Mouse (Mus musculus) T-cell, adult 2 months (primary cell): ENCODE measurements at regions not wholly inside any gene's neighbourhood (a gene's known extent, or its start where the extent isn't known, plus 50 kb on each side); places are given as distances from the start of the nearest gene placed in this dataset.

ENCODE experiments used
- DNase-seq: peaks from one replicate; pipeline ENCODE4 v3.0.0; 2022; ENCODE audit warnings: low spot score

DNA sequence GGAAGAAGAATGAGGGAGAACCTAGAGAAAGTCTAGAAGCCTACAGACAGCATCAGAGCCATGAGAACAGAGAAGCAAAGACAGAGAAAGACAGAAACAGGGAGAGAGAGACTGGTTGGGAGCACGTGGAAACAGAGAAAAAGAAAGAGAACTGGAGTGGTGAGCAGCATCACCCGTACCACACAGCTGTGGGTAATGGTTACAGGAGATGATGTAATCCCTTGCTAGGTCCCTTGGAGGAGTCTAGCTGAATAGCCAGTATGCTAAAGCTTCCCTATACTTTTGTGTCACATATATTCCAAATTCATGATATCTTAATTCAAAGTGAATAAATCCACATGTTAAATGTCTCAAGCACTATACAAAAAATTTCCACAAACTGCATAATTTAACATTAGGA is 284.0 kb downstream of the 4930544G11Rik start:
- DNase-seq, result no peak

DNA sequence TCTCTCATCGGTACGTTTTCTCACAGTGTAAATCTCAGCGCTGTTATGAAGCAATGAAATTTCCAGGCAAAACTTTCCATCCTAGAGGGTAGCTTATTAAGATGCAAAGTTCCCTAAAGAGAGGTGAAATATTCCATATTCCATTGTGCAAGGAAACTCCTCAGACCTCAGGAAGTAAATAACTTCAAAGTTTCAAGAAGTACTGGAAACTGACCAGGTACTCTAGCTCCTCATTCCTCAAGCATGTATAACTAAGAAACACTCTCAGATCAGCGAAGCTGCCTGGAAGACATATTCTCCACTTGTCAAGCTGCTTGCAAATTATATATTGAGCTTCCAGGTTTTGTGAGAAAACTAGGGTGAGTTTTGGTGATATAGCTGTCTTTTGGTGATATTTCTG is 279.8 kb upstream of the Mad2l1 start:
- no peak for DNase-seq

DNA sequence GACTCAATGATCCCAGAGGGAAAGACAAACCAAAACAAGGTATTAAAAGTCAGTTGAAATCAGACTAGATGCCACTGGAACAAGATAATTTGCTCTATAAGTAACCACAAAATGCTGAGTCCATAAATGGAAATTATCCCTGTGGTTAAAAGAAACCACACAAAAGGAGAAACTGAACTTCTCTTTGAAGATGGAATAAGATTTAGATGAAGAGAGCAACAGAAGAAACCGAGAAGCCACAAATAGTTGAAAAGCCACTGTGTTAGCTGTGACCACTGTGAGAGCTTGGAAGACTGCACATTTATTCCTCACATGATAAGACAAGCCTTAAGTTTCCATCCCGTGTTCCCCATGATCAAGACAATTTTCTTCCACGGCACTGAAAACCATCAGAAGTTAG is 271.8 kb upstream of the Mad2l1 start:
- no peak for DNase-seq

DNA sequence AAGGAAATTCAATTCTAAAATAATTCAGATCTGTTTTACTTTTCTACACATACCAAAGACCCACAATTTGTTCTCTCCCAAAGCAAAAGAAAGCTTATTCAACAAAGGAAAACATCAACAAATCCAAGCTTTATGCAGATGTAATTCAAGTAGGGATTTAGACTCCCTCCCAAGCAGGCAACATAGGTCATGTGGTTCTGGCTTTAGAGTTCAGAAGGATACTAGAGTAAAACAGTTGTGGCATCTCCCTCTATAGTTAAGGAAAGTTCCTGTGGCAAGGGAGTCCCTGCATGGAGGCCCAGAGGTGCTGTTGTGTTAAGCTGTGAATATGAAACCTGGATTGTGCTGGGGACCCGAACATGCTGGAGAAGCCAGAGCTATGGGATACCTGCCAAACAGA is 271.3 kb upstream of the Mad2l1 start:
- DNase-seq, result no peak

DNA sequence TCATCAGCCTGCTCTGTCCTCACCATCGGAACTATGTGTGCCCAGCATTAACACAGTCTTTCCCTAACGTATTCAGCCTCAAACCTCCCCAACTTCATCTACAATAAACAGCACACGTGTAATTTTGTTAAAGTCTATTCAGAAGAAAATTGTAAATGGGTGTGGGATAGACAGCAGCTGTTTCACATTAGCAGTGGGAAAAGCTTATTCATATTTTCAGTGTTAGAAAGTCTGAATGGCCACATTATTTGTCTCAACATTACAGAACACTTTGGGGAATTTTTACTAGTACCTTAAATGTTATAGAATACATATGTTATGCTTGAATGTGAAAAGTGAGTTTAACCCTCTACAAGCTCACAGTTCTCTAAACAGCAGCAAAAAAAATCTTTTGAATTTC is 266.8 kb upstream of the Mad2l1 start:
- DNase-seq, result no peak

DNA sequence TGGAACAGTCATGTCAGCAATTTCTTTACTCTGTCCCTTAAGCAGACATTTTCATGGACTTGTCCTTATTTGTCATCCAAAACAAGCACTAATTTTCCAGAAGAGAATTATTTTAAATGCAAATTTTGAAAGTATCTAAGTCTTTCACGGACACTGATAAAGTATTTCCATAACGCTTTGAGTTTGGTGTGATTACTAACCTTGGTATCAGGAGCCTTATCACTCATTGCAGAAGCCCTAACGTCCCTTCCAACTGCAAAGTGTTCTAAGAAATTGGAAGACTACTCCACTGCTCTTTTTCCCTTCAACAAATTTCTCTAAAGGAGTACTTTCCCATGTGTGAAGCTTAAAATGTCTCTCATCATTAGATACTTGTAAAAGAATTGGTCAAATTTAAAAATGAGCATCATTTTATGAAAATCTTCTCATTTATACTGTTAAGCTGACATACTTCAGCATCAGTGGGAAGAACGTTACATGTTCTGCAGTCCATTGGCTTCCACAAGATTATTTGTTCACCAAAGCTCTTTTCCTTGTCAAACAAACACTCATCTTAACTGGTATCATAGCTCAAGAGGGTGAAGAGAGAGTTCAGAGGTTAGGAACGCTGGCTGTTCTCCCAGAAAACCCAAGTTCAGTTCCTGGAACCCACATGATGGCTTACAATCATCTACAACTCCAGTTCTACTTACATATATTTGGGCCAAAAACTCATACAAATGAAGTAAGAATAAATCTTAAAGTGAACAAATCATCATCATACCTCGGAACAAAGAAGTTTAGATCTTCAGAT is 263.6 kb upstream of the Mad2l1 start:
- no peak for DNase-seq

DNA sequence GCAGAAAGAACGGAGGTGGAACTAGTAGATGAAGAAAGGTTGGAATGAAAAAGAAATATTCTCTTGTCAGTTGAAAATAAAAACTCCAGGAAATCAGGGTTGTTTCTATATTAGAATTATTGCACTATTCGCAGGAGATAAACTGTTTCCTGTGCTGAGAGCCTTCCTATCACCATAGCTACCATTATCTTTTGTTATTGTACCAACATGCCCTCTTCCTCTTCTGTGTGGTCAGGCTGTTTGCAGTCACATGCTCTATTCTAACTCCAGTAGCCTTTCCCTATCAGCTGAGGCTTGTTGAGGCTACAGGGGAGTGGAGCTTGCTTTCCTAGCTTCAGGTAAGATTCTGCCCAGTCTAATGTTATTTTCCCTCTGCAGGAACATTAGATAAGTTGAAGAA is 263.0 kb upstream of the Mad2l1 start:
- no peak for DNase-seq

DNA sequence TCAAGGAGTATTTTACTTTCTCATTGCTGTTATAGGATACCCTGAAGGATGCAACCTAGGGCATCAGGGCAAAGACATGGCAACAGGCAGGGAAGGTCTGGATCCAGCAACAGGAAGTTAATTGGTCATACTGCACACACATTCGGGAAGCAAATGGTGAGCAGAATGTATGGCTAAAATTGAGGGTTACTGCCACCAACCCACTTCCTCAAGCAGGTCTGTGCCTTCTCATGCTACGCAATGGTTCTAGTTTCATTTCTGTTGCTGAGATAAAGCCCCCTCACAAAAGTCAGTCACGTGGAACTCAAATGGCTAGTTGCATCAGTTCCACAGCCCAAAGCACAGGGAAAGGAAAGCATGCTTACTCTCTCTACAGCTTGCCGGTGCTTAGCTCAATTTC is 260.5 kb upstream of the Mad2l1 start:
- DNase-seq, result no peak

DNA sequence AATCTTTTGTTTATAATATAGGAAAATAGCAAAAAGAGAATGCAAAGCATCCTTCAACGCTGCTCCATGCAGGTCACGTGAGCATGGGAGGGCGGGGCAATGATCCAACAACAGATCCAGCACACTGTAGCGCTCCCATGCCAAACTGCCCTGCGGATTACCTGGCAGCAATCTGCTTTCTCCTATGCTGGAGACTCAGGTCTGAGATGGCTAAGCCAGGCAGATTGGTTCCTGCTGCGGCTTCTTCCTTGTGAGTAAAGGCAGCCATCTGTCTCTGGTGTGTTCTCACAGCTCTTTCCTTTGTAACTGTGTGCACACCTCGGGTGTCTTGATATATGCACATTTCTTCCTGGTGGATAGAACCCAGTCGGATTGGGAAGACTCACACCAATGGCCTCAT is 254.5 kb upstream of the Mad2l1 start:
- DNase-seq, result no peak

DNA sequence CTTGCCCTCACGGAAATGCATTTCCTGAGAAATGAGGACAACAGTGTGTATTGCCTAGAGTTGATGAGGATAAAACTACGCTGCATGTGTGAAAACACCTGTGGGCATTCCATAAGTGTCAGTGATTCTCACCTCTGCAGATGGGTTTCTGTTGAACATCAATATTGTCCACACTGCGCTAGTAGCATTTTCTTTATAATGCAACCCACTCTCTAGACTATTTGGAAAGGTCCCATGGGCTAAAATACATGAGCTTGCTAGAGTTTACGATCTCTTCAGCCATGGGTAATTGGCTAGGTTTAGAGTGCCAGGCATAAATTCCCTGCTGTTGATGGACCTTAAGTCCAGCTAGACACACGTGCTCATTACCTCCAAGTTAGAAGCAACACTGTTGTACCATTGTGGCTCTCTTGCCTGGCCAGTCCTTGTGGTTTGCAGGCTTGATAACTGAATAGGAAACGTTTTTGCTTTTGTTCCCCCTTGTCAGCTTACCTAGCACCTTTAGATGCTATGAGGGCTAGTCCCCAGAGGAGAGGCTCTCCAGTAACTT is 252.5 kb upstream of the Mad2l1 start:
- no peak for DNase-seq

DNA sequence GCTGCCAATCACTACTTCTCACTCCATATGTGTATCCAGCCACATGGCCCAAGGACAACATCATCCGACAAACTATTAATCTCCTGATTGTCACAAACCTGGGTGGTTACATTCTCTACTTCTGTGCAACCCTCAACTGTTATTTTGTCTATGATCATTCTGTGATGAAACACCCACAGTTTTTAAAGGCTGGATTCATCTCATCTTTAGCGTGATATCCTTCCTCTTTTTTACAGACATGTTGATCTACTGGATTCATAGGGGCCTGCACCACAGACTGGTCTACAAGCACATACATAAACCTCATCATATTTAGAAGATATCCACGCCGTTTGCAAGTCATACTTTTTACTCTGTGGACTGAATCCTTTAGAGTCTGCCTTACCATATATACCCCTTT is 251.7 kb upstream of the Mad2l1 start:
- DNase-seq, result no peak

DNA sequence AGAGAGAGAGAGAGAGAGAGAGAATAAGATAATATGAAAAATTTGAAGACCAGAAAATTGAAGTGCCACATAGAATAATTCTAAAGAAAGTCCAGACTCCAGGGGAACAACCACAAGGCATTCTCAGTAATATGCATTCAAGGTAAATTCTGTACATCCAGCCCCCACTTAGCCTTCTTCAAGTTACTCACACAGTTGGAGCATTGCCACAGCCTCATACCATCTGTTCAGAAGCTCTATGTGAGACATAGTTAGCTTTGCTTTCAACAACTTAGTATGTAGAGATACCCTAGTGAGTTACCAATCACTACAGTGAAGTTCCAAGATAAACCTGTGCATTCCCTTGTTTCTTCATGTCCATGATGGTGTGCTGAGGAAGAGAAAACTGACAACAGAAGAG is 247.6 kb upstream of the Mad2l1 start:
- DNase-seq, result no peak

DNA sequence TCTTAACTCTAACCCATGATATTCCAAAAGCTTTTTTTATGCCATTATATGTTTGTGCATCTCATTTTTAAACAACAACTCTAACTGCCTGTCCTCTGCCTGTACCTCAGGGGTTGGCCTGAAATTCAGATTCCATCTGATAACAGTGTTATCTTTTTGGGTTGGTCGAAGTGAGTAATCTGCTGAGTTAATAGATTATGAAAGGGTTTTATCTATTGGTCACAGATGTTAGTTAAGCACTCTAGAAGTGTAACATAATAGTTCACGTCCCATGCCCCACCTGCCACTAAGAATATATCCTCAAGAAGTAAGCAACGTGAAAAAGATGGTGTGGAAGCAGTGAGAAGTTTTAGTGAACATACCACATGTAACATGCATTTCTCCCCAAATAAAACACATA is 246.0 kb upstream of the Mad2l1 start:
- no peak for DNase-seq

DNA sequence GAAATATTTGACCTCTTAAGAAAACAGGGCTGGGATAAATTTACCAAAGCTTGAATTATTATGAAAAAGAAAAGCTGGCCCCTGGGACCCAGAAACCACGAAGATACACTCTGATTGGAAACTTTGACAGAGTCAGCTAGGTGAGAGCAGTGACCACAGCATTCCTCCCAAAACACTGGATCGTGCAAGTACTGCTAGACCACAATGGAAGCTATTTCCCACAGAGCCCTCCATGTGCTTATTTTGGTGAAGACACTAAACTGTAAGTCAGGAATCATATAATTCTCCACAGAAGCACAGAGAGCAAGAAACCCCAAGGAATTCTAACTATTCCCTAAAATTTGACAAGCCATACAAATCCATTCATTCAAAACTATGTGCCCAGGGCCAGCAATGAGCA is 243.6 kb upstream of the Mad2l1 start:
- no peak for DNase-seq

DNA sequence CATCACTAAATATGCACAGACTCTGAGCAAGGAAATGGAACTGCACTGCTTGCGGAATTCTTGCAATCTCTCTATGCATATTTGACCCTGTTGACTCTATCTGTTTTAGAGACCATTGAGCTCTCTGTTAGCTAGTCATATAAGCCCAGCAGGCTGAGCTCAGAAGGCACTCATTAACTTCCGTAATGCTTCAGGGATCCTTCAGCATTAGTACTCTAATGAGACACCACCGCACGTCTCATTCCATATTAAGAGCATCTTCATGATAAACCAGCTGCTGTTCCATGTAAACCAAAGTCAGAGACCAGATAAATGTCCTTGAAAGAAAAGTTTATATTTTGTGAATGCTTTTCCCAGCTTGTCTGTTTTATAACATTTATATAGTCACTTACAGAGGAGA is 237.1 kb upstream of the Mad2l1 start:
- no peak for DNase-seq

DNA sequence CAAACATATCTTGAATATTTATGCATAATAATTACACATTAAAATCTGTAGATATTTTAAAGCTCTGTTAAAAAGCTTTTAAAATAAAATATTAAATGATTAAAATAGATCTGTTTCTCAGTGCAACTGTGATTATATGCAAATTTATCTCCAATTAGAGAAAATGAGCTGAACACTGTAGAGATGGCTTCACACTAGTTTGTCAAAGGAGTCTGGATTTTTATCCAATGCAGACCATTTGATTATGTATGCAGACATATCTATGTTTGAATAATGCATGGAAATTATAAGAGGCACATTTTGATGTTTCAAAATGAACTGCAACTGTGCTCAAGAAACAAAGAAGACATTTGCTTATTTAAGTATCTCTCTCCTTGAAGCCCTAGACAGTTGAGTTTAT is 235.0 kb upstream of the Mad2l1 start:
- no peak for DNase-seq

DNA sequence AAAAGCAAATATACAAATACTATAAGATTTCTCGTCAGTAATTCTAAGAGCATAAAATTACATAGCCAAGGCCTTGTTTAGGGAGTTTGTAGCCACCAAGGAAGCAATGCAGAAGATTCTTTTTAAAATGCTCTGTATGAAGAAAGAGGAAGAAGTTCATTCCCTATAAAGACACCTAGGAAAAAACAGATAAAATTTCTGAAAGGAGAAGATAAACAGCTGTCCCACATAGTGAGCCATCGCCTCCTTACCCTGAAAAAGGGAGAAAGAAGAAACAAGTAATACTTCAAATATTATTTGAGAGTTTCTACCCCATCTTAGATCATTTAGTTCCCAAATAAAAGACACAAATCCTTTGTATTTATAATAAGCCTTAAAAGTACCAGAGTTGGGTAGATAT is 190.3 kb upstream of the Mad2l1 start:
- DNase-seq, result no peak

DNA sequence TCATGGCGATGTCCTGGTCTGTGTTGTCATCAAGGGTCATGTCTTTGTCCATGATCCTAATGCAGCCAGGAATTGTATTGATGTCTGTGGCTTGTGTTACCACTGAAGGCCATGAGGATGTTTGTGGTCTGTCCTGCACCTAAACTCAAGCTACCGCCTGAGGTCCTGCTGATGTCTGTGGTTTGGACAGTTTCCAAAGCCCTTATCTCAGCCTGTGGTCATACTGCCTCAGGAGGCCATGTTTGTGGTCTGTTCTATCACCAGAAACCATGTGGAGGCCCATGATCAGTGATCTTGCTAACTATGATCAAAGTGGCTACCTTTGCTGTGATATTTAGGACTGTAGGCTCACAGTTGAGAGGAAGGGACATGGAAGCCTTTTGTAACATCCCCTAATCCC is 187.8 kb upstream of the Mad2l1 start:
- no peak for DNase-seq

DNA sequence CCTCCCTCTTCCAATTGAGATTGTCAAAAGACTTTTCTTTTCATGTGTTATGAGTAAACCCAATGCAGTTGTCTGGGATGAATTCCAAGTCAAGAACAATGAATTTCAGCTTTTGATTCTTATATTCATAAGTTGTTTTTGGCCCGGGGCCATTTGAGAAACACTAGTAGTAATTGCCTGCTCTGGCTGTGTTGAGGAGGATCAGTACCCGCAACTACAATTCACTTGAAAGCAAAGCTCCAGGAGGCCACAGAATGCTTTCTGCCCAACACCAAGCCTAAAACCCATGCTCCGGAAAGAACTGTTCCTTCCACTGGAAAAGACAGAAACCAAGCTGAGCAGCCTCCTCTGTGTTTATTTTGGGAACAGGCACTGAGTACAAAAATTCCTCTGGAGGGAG is 174.1 kb upstream of the Mad2l1 start:
- no peak for DNase-seq

DNA sequence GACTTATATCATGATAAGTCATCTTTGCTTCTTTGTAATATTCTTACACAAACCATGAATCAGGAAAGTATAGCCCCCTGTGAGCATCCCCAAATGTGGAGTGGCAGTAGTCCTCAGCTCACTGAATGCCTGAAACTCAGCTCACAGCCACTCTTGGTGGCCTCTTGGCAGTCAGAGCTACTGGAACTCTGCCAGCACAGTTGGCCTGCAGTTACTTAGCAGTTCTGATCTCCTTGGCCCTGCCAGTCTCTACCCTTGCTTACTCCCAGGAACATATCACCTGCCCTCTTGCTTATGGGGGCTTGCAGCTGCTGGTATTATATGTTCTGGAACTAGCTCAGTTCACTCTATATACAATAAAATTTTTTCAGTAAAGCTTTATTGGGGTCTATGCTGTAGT is 167.9 kb upstream of the Mad2l1 start:
- no peak for DNase-seq

DNA sequence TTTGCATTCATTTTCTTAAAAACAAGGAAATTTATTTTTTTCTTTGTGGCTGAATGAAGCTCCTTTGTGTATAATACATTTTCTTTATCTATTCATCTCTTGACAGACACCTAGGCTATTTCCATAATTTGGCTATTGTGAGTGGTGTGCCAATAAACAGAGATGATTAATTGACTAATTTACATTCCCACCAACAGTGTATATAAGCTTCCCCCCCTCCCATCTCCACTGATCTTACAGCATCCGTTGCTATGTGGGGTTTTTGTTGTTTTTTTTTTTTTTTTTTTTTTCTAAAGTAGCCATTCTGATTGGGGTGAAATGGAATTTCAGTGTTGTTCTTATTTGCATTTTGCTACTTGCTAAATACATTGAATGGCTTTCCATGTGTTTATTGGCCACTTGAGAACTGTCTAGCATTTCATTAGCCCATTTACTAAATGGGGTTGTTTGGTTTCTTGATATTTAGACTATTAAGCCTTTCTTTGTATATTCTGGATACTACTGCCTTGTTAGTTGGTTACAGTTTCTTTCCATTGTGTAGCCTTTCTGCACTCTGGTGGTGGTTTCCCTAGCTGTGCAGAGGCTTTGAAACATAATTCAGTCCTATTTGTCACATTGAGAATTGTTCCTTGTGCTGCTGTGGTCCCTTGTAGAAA is 153.8 kb upstream of the Mad2l1 start:
- DNase-seq, result no peak

DNA sequence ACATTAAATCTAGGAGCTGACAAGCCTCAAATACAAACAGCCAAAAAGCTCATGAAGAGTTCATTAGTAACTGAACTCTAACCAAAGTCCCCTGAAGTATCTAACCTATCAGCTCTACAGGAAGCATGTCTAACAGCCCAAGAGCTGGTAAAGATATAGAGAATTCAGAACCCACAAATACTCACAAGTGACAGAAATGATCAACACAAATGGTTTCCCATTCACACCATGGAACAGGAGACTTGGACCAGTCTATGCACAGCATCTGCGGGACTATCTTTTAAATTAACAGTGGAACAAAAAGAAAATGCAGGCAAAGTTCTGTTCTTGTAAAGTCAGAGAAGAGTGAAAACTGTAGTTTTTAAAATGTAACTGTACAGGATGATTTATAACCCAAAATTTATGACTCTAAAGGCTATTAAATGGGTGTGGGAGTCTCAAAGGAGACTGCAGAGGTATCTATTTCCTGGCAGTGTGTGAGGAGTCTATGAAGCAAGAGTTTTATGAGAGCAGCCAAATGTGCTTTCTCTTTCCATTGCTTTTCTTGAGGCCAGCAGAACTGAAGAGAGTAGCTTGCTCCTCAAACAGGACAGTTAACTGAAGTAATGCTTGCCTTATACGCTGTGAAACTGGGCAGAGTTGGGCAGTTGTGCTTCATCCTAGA is 152.7 kb upstream of the Mad2l1 start:
- DNase-seq, result no peak

DNA sequence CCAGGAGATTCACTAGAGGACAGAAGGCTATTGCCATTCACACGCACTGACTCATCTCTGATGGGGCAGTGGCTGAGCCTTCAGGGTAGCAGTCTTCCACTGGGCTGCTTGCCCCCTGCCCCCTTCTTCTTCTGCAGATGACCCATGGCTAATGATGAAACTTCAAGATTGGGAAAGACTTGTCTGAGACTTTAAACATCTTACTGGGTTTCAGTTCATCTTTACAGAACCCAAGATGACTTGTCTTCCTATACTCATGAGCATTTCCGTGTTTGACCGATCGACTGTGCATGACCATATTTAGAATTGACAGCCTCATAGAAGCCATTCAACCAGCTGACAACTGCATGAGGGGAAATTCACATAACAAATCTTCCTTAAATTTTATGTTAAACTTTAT is 140.0 kb upstream of the Mad2l1 start:
- no peak for DNase-seq
